Mouse (Mus musculus): ENCODE results near the gene Ifnar2. TPM values are rescaled to one million over a fixed set of nuclear protein-coding genes. Genes with fewer than 3 reads are reported as not detected.

The Ifnar2 gene
- total RNA-seq, 2 experiments from 2014 or later: 71.6 to 94.3 TPM

DNA sequence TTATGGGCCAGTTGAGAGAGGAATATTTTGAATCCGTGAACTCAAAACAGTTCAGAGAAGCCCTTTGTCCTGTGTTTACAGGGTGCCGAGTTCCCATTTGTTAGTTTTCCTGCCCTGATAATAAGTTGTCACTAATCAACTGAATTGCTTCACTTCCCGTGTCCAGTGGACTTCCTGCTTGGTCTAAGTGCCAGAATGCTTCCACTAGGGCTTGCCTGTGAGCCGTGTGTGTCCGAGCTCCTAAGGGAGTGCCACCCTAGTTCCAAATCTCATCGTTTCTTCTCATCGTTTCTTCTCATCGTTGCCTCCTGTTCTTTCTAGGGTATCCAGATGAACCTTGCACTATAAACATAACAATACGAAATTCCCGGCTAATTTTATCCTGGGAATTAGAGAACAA, 13.0 kb downstream of the Ifnar2 start:
- ATAC-seq (replicated peaks; ENCODE audit: low FRiP score, poor library complexity, severe bottlenecking): no peak

- no peak for ATAC-seq (replicated peaks; ENCODE audit: low FRiP score, poor library complexity, severe bottlenecking)
These were observed 14.0 kb downstream of the Ifnar2 start for GRCm38 (mm10) chr16:91386419-91387120.

GRCm38 (mm10) chr16:91387121-91387486, 14.5 kb downstream of the Ifnar2 start:
- ATAC-seq (replicated peaks; ENCODE audit: low FRiP score, poor library complexity, severe bottlenecking): no peak

- ATAC-seq (replicated peaks; ENCODE audit: low FRiP score, poor library complexity, severe bottlenecking): peak; percentile 51; the same call in 1 of the 2 replicates
These were observed 17.5 kb downstream of the Ifnar2 start for GRCm38 (mm10) chr16:91390100-91390499.

DNA sequence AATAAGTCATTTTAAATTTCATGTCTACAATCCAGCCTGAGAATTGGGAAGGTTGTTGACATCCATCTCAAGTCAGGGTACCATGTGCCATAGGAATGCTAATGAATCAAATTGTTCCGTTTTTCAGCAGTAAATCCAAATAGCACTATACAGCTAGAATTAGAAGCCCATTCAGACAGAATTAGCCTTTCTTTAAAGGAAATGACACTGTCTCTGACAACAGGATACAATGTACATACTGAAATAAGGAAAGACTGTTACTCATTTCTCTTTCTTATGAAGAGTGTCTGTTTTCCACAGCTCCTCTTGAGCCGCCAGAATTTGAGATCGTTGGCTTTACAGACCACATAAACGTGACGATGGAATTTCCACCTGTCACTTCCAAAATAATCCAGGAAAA, 18.8 kb downstream of the Ifnar2 start, which contains the start of gene Gm21970:
Gene Gm21970, plus strand, starts transcription at position 301 of the 400 bp plus-strand sequence.
- ATAC-seq (replicated peaks; ENCODE audit: low FRiP score, poor library complexity, severe bottlenecking): no peak

- no peak for ATAC-seq (replicated peaks; ENCODE audit: low FRiP score, poor library complexity, severe bottlenecking)
These were observed 22.3 kb downstream of the Ifnar2 start for GRCm38 (mm10) chr16:91394826-91395410.

DNA sequence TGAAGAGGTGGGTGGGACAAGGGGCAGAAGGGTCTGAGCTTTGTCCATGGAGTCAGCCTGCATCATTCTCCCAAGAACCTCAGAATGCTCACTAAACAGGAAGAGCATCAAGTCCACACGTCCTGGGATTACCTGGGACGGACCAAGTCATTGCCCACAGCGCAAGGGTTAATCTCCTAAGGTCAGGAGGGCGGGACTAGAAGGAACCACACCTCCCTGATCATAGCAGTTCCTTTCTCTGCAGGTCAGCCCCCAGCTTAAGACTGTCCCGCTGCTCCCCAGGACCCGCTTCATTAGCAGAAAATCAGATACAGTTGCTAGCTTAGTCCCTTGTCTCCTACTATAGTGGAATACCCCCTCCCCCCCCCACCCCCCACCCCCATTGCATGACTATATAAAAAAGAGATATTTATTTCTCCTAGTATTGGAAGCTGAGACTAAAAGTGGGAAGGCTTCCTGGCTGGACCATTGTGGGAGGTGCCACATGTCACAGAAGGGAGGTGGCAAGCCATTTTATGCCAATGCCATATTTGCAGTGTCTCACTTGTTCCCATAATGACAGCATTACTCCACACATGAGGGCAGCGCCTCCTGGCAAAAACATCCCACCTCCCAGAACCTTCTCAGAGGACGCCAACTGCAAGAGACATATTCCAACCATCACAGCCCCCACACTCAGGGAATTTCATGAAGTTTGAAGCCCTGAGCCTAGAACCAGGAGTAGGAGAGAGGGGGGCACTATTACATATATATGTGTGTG, 23.2 kb downstream of the Ifnar2 start:
- ATAC-seq (replicated peaks; ENCODE audit: low FRiP score, poor library complexity, severe bottlenecking): peak; percentile 69

GRCm38 (mm10) chr16:91396844-91397537, 24.4 kb downstream of the Ifnar2 start:
- ATAC-seq (replicated peaks; ENCODE audit: low FRiP score, poor library complexity, severe bottlenecking): peak; percentile 65

DNA sequence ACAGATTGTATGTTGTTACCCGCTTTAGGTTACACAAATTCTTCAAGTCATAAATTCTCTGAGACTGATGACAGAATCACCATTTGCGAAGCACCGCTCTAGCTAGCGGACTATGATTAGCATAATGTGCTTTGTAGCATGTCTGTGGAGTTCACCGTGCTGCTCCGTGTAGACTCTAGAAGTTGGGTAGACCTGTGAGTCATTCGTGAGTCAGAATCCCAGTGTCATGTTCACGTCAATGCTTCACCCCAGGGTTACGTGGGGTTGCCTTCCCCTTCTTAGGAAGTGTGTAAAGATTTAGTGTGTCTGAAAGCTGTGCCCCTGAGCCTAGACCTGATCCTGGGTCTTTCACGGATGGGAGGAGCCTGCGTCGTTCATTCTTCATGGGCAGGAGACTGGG, 25.4 kb downstream of the Ifnar2 start:
- ATAC-seq (replicated peaks; ENCODE audit: low FRiP score, poor library complexity, severe bottlenecking): no peak

DNA sequence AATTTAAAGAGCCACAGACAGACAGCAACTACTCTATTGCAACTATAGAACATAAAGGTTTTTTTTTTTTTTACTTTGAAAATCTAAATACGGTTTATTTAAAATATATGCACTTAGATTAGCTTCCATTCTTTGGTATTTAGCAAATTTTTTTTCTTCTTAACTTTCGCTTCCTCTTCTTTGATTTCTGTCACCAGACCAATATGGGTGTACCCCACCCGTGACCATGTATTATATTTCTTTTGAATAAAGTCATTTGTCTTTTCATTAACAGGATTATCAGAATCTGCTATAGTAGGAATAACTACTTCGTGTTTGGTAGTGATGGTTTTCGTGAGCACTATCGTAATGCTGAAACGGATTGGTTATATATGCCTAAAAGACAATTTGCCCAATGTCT, 26.4 kb downstream of the Ifnar2 start:
- ATAC-seq (replicated peaks; ENCODE audit: low FRiP score, poor library complexity, severe bottlenecking): no peak

GRCm38 (mm10) chr16:91401569-91402165, 29.1 kb downstream of the Ifnar2 start:
- no peak for ATAC-seq (replicated peaks; ENCODE audit: low FRiP score, poor library complexity, severe bottlenecking)

- no peak for ATAC-seq (replicated peaks; ENCODE audit: low FRiP score, poor library complexity, severe bottlenecking)
These were observed 31.2 kb downstream of the Ifnar2 start for GRCm38 (mm10) chr16:91403784-91404183.

DNA sequence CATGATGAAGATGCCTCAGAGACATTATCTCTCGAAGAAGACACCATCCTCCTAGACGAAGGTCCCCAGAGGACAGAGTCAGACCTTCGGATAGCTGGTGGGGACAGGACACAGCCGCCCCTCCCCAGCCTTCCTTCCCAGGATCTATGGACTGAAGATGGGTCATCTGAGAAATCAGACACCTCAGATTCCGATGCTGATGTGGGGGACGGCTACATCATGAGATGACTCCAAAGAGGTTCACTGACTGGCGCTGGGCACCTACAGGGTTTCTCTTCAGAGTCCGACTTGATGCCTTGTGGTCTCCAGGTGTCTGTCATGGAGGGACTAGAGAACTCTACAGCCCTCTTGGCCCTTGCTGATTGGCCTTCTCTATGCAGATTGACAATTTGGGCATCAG, 31.6 kb downstream of the Ifnar2 start:
- ATAC-seq (replicated peaks; ENCODE audit: low FRiP score, poor library complexity, severe bottlenecking): no peak

- ATAC-seq (replicated peaks; ENCODE audit: low FRiP score, poor library complexity, severe bottlenecking): no peak
These were observed 32.4 kb downstream of the Ifnar2 start for GRCm38 (mm10) chr16:91404828-91405577.

GRCm38 (mm10) chr16:91405640-91406584, 33.3 kb downstream of the Ifnar2 start, which contains the start of gene Il10rb:
Il10rb (plus strand) TSS chr16:91406164.
- peak; percentile 95 for ATAC-seq (replicated peaks; ENCODE audit: low FRiP score, poor library complexity, severe bottlenecking)

DNA sequence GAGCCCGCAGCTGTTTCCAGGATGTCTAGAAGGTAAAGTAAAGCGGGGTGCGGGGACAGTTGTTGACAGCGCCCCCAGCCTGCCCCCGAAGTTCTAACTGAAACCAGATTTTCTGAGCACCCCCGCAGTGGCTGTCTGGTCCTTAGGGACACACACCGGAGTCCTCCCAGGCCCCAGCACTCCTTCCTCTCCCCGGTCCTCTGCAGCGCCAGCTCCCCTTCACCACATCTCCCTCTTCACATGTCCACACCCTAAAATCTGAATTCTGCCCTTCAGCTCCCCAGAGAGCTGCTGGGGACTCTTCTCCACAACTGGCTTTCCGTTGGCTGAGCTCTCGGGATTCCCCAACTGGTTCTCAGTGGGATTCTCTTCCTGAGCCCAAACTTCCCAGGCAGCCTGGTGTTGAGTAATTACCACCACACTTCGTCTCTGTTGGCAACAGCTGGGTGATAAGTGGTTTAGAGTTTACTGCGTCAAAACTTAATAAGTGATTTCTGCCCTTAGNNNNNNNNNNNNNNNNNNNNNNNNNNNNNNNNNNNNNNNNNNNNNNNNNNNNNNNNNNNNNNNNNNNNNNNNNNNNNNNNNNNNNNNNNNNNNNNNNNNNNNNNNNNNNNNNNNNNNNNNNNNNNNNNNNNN, 34.1 kb downstream of the Ifnar2 start:
- ATAC-seq (replicated peaks; ENCODE audit: low FRiP score, poor library complexity, severe bottlenecking): peak; percentile 59; the same call in 1 of the 2 replicates

- ATAC-seq (replicated peaks; ENCODE audit: low FRiP score, poor library complexity, severe bottlenecking): peak; percentile 53; the same call in 1 of the 2 replicates
These were observed 40.7 kb downstream of the Ifnar2 start for GRCm38 (mm10) chr16:91413102-91413844.

Data from erythroid progenitor cell, adult 5-6 weeks (primary cell).